Mouse (Mus musculus) lung, adult 2 months (tissue): Measurements from ENCODE around the gene Acvr1b.

ENCODE experiments used
- CTCF ChIP-seq: fragments of 200-500 bp; IDR thresholded peaks from 2 replicates; pipeline ENCODE4 v1.5.1; 2011; ENCODE audit warnings: mild to moderate bottlenecking, low read length, control low read depth; ENCODE audit not compliant: insufficient read depth
- POLR2A ChIP-seq: fragments of 200-500 bp; IDR thresholded peaks from 2 replicates; pipeline ENCODE4 v1.6.1; 2011; ENCODE audit warnings: low read depth, mild to moderate bottlenecking, control low read depth, low read length, borderline replicate concordance; ENCODE audit errors: extremely low read depth

DNA sequence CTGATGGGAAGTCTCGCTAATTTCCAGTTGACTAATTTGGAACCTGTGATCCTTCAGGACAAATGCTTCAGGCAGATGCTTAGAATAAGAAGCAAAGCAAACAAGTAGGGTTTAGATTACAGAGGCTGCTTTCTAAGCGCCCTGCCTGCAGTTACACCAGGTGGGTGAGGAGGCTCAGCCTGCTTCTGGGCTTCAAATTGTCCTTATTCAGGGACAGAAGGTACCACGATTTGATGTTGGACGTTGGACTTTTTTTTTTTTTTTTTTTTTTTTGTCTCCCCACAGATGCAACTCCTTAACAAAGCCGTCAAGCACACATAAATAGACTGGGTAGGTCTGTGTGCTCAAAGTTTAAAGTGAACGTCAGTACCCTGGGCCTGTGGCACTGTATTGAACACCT, 25.3 kb upstream of the Acvr1b start:
- no peak for TF ChIP-seq CTCF
- TF ChIP-seq POLR2A = no peak
